Mouse (Mus musculus) bone marrow, adult 2 months (tissue): ENCODE data around the gene Jaml.

ENCODE experiments used
- CTCF ChIP-seq: fragments of 200-500 bp; IDR thresholded peaks from 2 replicates; pipeline ENCODE4 v1.5.1; 2011; ENCODE audit warnings: low read length, control low read depth; ENCODE audit not compliant: control insufficient read depth, insufficient read depth
- POLR2A ChIP-seq: fragments of 200-500 bp; IDR thresholded peaks from 2 replicates; pipeline ENCODE4 v1.6.1; 2011; ENCODE audit warnings: low read depth, mild to moderate bottlenecking, control low read depth, low read length, borderline replicate concordance; ENCODE audit not compliant: control insufficient read depth

DNA sequence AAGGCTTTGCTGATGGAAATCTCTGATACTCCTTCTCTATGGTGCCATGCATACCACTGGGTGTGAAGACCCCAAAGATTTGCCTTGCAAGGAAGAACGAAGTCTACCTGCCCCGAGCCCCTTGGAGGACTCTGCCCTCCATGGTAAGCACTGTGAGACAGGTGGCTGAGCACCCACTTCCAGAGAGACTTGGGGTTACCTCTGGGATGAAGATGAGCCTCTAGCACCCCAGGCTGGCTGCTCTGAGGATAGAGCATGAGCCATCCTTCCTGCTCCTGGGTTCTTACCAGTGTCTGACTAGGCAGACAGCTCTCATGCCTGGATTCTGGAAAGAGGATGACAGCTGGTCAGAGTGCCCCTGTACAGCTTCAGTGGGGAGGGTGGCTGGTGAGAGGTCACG is 51.1 kb downstream of the Jaml start:
- TF ChIP-seq CTCF: no peak
- TF ChIP-seq POLR2A: no peak
